Mouse (Mus musculus) monocyte, adult 5-6 weeks (primary cell): ENCODE results near the gene Sptbn2. TPM values are rescaled to one million over a fixed set of nuclear protein-coding genes. Genes with fewer than 3 reads are reported as not detected.

Source experiments
- ATAC-seq: fragments of 153-309, 156-312 bp; replicated peaks from 2 replicates; pipeline ENCODE4 v1.8.0; 2017; ENCODE audit warnings: mild to moderate bottlenecking; ENCODE audit not compliant: low TSS enrichment, insufficient number of reproducible peaks, severe bottlenecking, poor library complexity, low FRiP score
- total RNA-seq: library from RNA; stranded (forward); fragments of 200-1000, 200-491, 200-594 nt; gene quantifications from 3 replicates; pipeline ENCODE4 v1.2.3, GENCODE M21; 2017

Sptbn2 gene
- total RNA-seq, result not detected in 3 replicates

- no peak for ATAC-seq
These were observed at the start of gene Sptbn2 for GRCm38 (mm10) chr19:4711098-4711600. Gene Sptbn2, plus strand, starts transcription at chr19:4711167.

- ATAC-seq, result no peak
These were observed 44.2 kb upstream of the Sptbn2 start for GRCm38 (mm10) chr19:4666815-4667214.

- ATAC-seq, result no peak
These were observed 40.2 kb upstream of the Sptbn2 start for GRCm38 (mm10) chr19:4670776-4671175.

- no peak for ATAC-seq
These were observed 38.6 kb upstream of the Sptbn2 start for GRCm38 (mm10) chr19:4672401-4672800.

- ATAC-seq, result no peak
These were observed 16.6 kb upstream of the Sptbn2 start for GRCm38 (mm10) chr19:4694346-4694745.

- ATAC-seq, result no peak
These were observed 13.8 kb upstream of the Sptbn2 start for GRCm38 (mm10) chr19:4697121-4697520.

- ATAC-seq, result no peak
These were observed 13.2 kb upstream of the Sptbn2 start for GRCm38 (mm10) chr19:4697721-4698120.

- no peak for ATAC-seq
These were observed 12.7 kb upstream of the Sptbn2 start, which contains the start of gene Gm960 for GRCm38 (mm10) chr19:4698205-4698677. Gene Gm960, minus strand, starts transcription at chr19:4698668.

- no peak for ATAC-seq
These were observed 12.1 kb upstream of the Sptbn2 start for GRCm38 (mm10) chr19:4698856-4699255.

- no peak for ATAC-seq
These were observed 11.1 kb upstream of the Sptbn2 start for GRCm38 (mm10) chr19:4699821-4700220.

GRCm38 (mm10) chr19:4700656-4701055 lies 10.3 kb upstream of the Sptbn2 start:
- ATAC-seq, result no peak

- ATAC-seq, result no peak
These were observed 9.7 kb upstream of the Sptbn2 start for GRCm38 (mm10) chr19:4701221-4701620.

- no peak for ATAC-seq
These were observed 2.2 kb upstream of the Sptbn2 start for GRCm38 (mm10) chr19:4708765-4709164.

GRCm38 (mm10) chr19:4711601-4712155 lies 711 bp downstream of the Sptbn2 start:
- ATAC-seq, result no peak

- ATAC-seq, result no peak
These were observed 1.3 kb downstream of the Sptbn2 start for GRCm38 (mm10) chr19:4712156-4712780.

- ATAC-seq, result no peak
These were observed 2.0 kb downstream of the Sptbn2 start for GRCm38 (mm10) chr19:4712781-4713526.

- no peak for ATAC-seq
These were observed 2.9 kb downstream of the Sptbn2 start for GRCm38 (mm10) chr19:4713886-4714285.

GRCm38 (mm10) chr19:4716756-4717155 lies 5.8 kb downstream of the Sptbn2 start:
- ATAC-seq, result no peak

- no peak for ATAC-seq
These were observed 6.3 kb downstream of the Sptbn2 start for GRCm38 (mm10) chr19:4717281-4717680.

GRCm38 (mm10) chr19:4718716-4719115 lies 7.7 kb downstream of the Sptbn2 start:
- ATAC-seq, result no peak
